Mouse (Mus musculus) olfactory bulb, adult 2 months (tissue): ENCODE data around the gene Oaf. TPM values are rescaled to one million over a fixed set of nuclear protein-coding genes. Genes with fewer than 3 reads are reported as not detected.

ENCODE experiments used
- H3K27ac ChIP-seq: fragments of 200-500 bp; 2 replicates; pipeline ENCODE4 v1.5.1; 2012; ENCODE audit warnings: low read depth, low read length; ENCODE audit not compliant: insufficient read depth
- H3K4me1 ChIP-seq: fragments of 200-500 bp; 2 replicates; pipeline ENCODE4 v1.6.1; 2012; ENCODE audit warnings: low read length; ENCODE audit not compliant: control insufficient read depth, insufficient read depth
- H3K4me3 ChIP-seq: fragments of 200-500 bp; 2 replicates; pipeline ENCODE4 v1.5.1; 2012; ENCODE audit warnings: mild to moderate bottlenecking, low read depth, low read length, moderate library complexity; ENCODE audit not compliant: insufficient read depth
- CTCF ChIP-seq: fragments of 200-500 bp; IDR thresholded peaks from 2 replicates; pipeline ENCODE4 v1.5.1; 2012; ENCODE audit warnings: low read depth, mild to moderate bottlenecking, low read length, moderate library complexity; ENCODE audit not compliant: insufficient read depth
- POLR2A ChIP-seq: fragments of 200-500 bp; IDR thresholded peaks from 2 replicates; pipeline ENCODE4 v1.6.1; 2012; ENCODE audit warnings: mild to moderate bottlenecking, low read depth, low read length, moderate library complexity; ENCODE audit not compliant: insufficient read depth
- WGBS: fragments of 180-500 bp; shearing (Covaris S2); methylation state at CpG from one replicate; pipeline ENCODE4 v1.1.7; 2018; 5-methylcytosine and 5-hydroxymethylcytosine counted together
- polyA plus RNA-seq: library from polyadenylated mRNA; stranded (reverse); fragments of >200 nt; gene quantifications from 2 replicates; pipeline ENCODE4 v1.2.4, GENCODE M21; 2012; ENCODE audit warnings: low replicate concordance; ENCODE audit not compliant: missing spikeins, insufficient read depth, insufficient read length

The Oaf gene
- polyA plus RNA-seq, 1 experiment = not detected

- 47% methylated on average over 5 of the region's 5 CpGs for WGBS
- TF ChIP-seq CTCF = no peak
- TF ChIP-seq POLR2A = no peak
- H3K4me1 ChIP-seq = peaks cover 29% of the 10 kb centered on the region
- H3K4me3 ChIP-seq = no peak overlapping the region
- H3K27ac ChIP-seq = no peak overlapping the region
These were observed 7.4 kb downstream of the Oaf start for GRCm38 (mm10) chr9:43232286-43232685.

- H3K4me1 ChIP-seq = peaks cover 29% of the 10 kb centered on the region
- WGBS = 75% methylated on average over 4 of the region's 4 CpGs
- no peak overlapping the region for H3K4me3 ChIP-seq
- TF ChIP-seq CTCF (no peak), POLR2A (no peak)
- no peak overlapping the region for H3K27ac ChIP-seq
These were observed 7.9 kb downstream of the Oaf start for GRCm38 (mm10) chr9:43231805-43232204.

GRCm38 (mm10) chr9:43230886-43231285, 8.8 kb downstream of the Oaf start:
- 81% methylated on average over 4 of the region's 4 CpGs for WGBS

GRCm38 (mm10) chr9:43229962-43230361, 9.7 kb downstream of the Oaf start:
- TF ChIP-seq POLR2A (no peak), CTCF (no peak)
- H3K4me1 ChIP-seq = peaks cover 28% of the 10 kb centered on the region
- no peak overlapping the region for H3K4me3 ChIP-seq
- 76% methylated on average over 7 of the region's 7 CpGs for WGBS
- no peak overlapping the region for H3K27ac ChIP-seq

More at GRCm38 (mm10) chr9:43230886-43231285, 8.8 kb downstream of the Oaf start:
- no peak for TF ChIP-seq CTCF
- peaks cover 29% of the 10 kb centered on the region for H3K4me1 ChIP-seq
- no peak overlapping the region for H3K27ac ChIP-seq
- no peak overlapping the region for H3K4me3 ChIP-seq

- TF ChIP-seq CTCF (no peak), POLR2A (no peak)
- WGBS = 94% methylated on average over 10 of the region's 10 CpGs
- no peak overlapping the region for H3K4me3 ChIP-seq
- H3K27ac ChIP-seq = no peak overlapping the region
- H3K4me1 ChIP-seq = peaks cover 31% of the 10 kb centered on the region
These were observed 10.3 kb downstream of the Oaf start for GRCm38 (mm10) chr9:43229398-43229895.

- WGBS = 92% methylated on average over 2 of the region's 2 CpGs
- Histone ChIP-seq H3K27ac (no peak overlapping the region), H3K4me3 (no peak overlapping the region), H3K4me1 (peaks cover 31% of the 10 kb centered on the region)
- no peak for TF ChIP-seq CTCF
- TF ChIP-seq POLR2A = no peak
These were observed 11.0 kb downstream of the Oaf start for GRCm38 (mm10) chr9:43228745-43229144.

GRCm38 (mm10) chr9:43227626-43228025, 12.1 kb downstream of the Oaf start:
- WGBS = 90% methylated on average over 8 of the region's 8 CpGs
- Histone ChIP-seq H3K4me1 (peaks cover 31% of the 10 kb centered on the region), H3K27ac (no peak overlapping the region), H3K4me3 (no peak overlapping the region)
- TF ChIP-seq POLR2A = no peak
- no peak for TF ChIP-seq CTCF

GRCm38 (mm10) chr9:43226573-43227160, 13.0 kb downstream of the Oaf start:
- 86% methylated on average over 9 of the region's 9 CpGs for WGBS
- Histone ChIP-seq H3K4me3 (no peak overlapping the region), H3K4me1 (peaks cover 28% of the 10 kb centered on the region), H3K27ac (no peak overlapping the region)
- TF ChIP-seq CTCF (no peak), POLR2A (no peak)

- Histone ChIP-seq H3K27ac (no peak overlapping the region), H3K4me1 (peaks cover 16% of the 10 kb centered on the region), H3K4me3 (no peak overlapping the region)
- WGBS = 67% methylated on average over 2 of the region's 2 CpGs
- TF ChIP-seq CTCF = no peak
- no peak for TF ChIP-seq POLR2A
These were observed 14.2 kb downstream of the Oaf start for GRCm38 (mm10) chr9:43225481-43225880.

- TF ChIP-seq POLR2A (no peak), CTCF (no peak)
- H3K27ac ChIP-seq = no peak overlapping the region
- H3K4me1 ChIP-seq = peaks cover 10% of the 10 kb centered on the region
- 69% methylated on average over 11 of the region's 11 CpGs for WGBS
- no peak overlapping the region for H3K4me3 ChIP-seq
These were observed 14.8 kb downstream of the Oaf start for GRCm38 (mm10) chr9:43224771-43225355.
